Mouse (Mus musculus) limb, embryonic 14.5 days (tissue): ENCODE measurements around the gene Sec22c. TPM values are rescaled to one million over a fixed set of nuclear protein-coding genes. Genes with fewer than 3 reads are reported as not detected.

Source experiments
- ATAC-seq: fragments of 200-750 bp; cut with Nextera tagmentation; 2 replicates; pipeline ENCODE4 v1.8.0; 2017; ENCODE audit warnings: low read depth, moderate number of reproducible peaks, moderate TSS enrichment; ENCODE audit not compliant: low FRiP score
- DNase-seq: peaks from one replicate; pipeline ENCODE4 v3.0.0-alpha.2; 2015; ENCODE audit warnings: low spot score
- H3K27ac ChIP-seq: fragments of 300-500 bp; sonication (generic); replicated peaks from 2 replicates; pipeline ENCODE4 v1.5.1; 2014; ENCODE audit warnings: low read depth, mild to moderate bottlenecking, low read length, moderate library complexity, mixed read lengths
- H3K27me3 ChIP-seq: fragments of 300-500 bp; sonication (generic); 2 replicates; pipeline ENCODE4 v1.6.1; 2014; ENCODE audit warnings: low read length, mixed read lengths; ENCODE audit not compliant: control insufficient read depth, insufficient read depth
- H3K36me3 ChIP-seq: fragments of 300-500 bp; sonication (generic); 2 replicates; pipeline ENCODE4 v1.6.1; 2014; ENCODE audit warnings: mild to moderate bottlenecking, low read length, moderate library complexity, mixed read lengths; ENCODE audit not compliant: control insufficient read depth, insufficient read depth
- H3K4me1 ChIP-seq: fragments of 300-500 bp; sonication (generic); 2 replicates; pipeline ENCODE4 v1.6.1; 2014; ENCODE audit warnings: antibody characterized with exemption, low read length, mixed read lengths; ENCODE audit not compliant: control insufficient read depth, insufficient read depth
- H3K4me2 ChIP-seq: fragments of 300-500 bp; sonication (generic); replicated peaks from 2 replicates; pipeline ENCODE4 v1.6.1; 2014; ENCODE audit warnings: low read depth, mild to moderate bottlenecking, low read length, moderate library complexity; ENCODE audit not compliant: severe bottlenecking
- H3K4me3 ChIP-seq: fragments of 300-500 bp; sonication (generic); replicated peaks from 2 replicates; pipeline ENCODE4 v1.5.1; 2014; ENCODE audit warnings: low read length
- H3K9ac ChIP-seq: fragments of 300-500 bp; sonication (generic); 2 replicates; pipeline ENCODE4 v1.6.1; 2014; ENCODE audit warnings: mild to moderate bottlenecking, low read depth, low read length, moderate library complexity; ENCODE audit not compliant: severe bottlenecking
- H3K9me3 ChIP-seq: fragments of 300-500 bp; sonication (generic); 2 replicates; pipeline ENCODE4 v1.6.1; 2016; ENCODE audit warnings: low read length; ENCODE audit not compliant: control insufficient read depth
- POLR2A ChIP-seq: fragments of 200-500 bp; IDR thresholded peaks from 2 replicates; pipeline ENCODE4 v1.8.0; 2012; ENCODE audit warnings: inconsistent platforms, mild to moderate bottlenecking, moderate library complexity, borderline replicate concordance; ENCODE audit not compliant: insufficient read depth, insufficient read length; ENCODE audit errors: extremely low read depth
- WGBS: fragments of 180-500 bp; shearing (Covaris S2); extraction: QIAGEN DNeasy Blood & Tissue Kit; methylation state at CpG from one replicate; pipeline ENCODE4 v1.1.7; 2014; 5-methylcytosine and 5-hydroxymethylcytosine counted together
- polyA plus RNA-seq, 2 experiments: library from polyadenylated mRNA; depleted of rRNA in 1 of 2; stranded (reverse) in 1 of 2; unstranded in 1 of 2; fragments of >200 nt; fragmentation: Nextera tagmentation in 1 of 2; extraction: Ambion mirVana in 1 of 2; gene quantifications; 2 replicates each; pipeline versions ENCODE4 v1.2.1 to v1.2.3; 2012 to 2014

The Sec22c gene
- polyA plus RNA-seq (2012; rRNA removed) (10.8 and 13.2 TPM in 2 replicates), polyA plus RNA-seq (2014; fragmentation: Nextera tagmentation; extraction: Ambion mirVana) (11.4 and 12.6 TPM in 2 replicates)

GRCm38 (mm10) chr9:121704646-121705625 lies at the start of gene Sec22c:
TSS of gene Sec22c (minus strand) at chr9:121705490.
- Histone ChIP-seq H3K4me1 (peaks cover 13% of the 10 kb centered on the region), H3K27me3 (no peaks in the 10 kb centered on the region), H3K9ac (peak within 1 kb of the TSS; percentile 73), H3K4me2 (peak within 1 kb of the TSS; percentile 94), H3K36me3 (no peaks in the 10 kb centered on the region; the same call in 1 of the 2 replicates), H3K27ac (peak within 1 kb of the TSS; percentile 72), H3K4me3 (peak within 1 kb of the TSS; percentile 83), H3K9me3 (no peaks in the 10 kb centered on the region)
- no peak for TF ChIP-seq POLR2A
- ATAC-seq (peak; percentile 97), DNase-seq (peak; percentile 93)
- 3% methylated on average over 49 of the region's 69 CpGs for WGBS

- no peak for DNase-seq
- H3K27ac ChIP-seq: no peak overlapping the region
- no peaks in the 10 kb centered on the region for H3K27me3 ChIP-seq
- H3K4me1 ChIP-seq: peaks cover 14% of the 10 kb centered on the region
- H3K4me2 ChIP-seq: no peak overlapping the region
- H3K4me3 ChIP-seq: no peak overlapping the region
- peaks cover 70% of the 10 kb centered on the region for H3K36me3 ChIP-seq
- H3K9me3 ChIP-seq: no peaks in the 10 kb centered on the region
- TF ChIP-seq POLR2A: no peak
- no peak overlapping the region for H3K9ac ChIP-seq
- 82% methylated on average over 3 of the region's 3 CpGs for WGBS
- no peak for ATAC-seq
These were observed 49.3 kb upstream of the Sec22c start for GRCm38 (mm10) chr9:121754624-121755023.

- DNase-seq (no peak), ATAC-seq (no peak)
- H3K36me3 ChIP-seq: peaks cover 89% of the 10 kb centered on the region
- H3K9me3 ChIP-seq: no peaks in the 10 kb centered on the region
- TF ChIP-seq POLR2A: no peak
- H3K27me3 ChIP-seq: no peaks in the 10 kb centered on the region
- H3K9ac ChIP-seq: no peak overlapping the region
- 93% methylated on average over 9 of the region's 9 CpGs for WGBS
- peaks cover 2% of the 10 kb centered on the region; the same call in 1 of the 2 replicates for H3K4me1 ChIP-seq
- H3K4me3 ChIP-seq: no peak overlapping the region
- no peak overlapping the region for H3K4me2 ChIP-seq
- no peak overlapping the region for H3K27ac ChIP-seq
These were observed 47.5 kb upstream of the Sec22c start for GRCm38 (mm10) chr9:121752774-121753173.

GRCm38 (mm10) chr9:121744051-121744450 lies 38.8 kb upstream of the Sec22c start:
- no peaks in the 10 kb centered on the region for H3K4me1 ChIP-seq
- 90% methylated on average over 8 of the region's 8 CpGs for WGBS
- H3K4me2 ChIP-seq: no peak overlapping the region
- ATAC-seq: no peak
- peaks cover 90% of the 10 kb centered on the region for H3K36me3 ChIP-seq
- H3K27me3 ChIP-seq: no peaks in the 10 kb centered on the region
- no peak overlapping the region for H3K27ac ChIP-seq
- TF ChIP-seq POLR2A: no peak
- H3K9ac ChIP-seq: no peak overlapping the region
- H3K9me3 ChIP-seq: no peaks in the 10 kb centered on the region
- H3K4me3 ChIP-seq: no peak overlapping the region
- DNase-seq: no peak

GRCm38 (mm10) chr9:121741168-121741567 lies 35.9 kb upstream of the Sec22c start:
- no peaks in the 10 kb centered on the region for H3K9me3 ChIP-seq
- H3K27me3 ChIP-seq: no peaks in the 10 kb centered on the region
- no peak overlapping the region for H3K4me3 ChIP-seq
- ATAC-seq (no peak), DNase-seq (no peak)
- H3K27ac ChIP-seq: no peak overlapping the region
- TF ChIP-seq POLR2A: no peak
- H3K4me1 ChIP-seq: no peaks in the 10 kb centered on the region
- peaks cover 76% of the 10 kb centered on the region for H3K36me3 ChIP-seq
- 95% methylated on average over 3 of the region's 3 CpGs for WGBS
- H3K9ac ChIP-seq: no peak overlapping the region
- no peak overlapping the region for H3K4me2 ChIP-seq
